Mouse (Mus musculus) bone marrow macrophage, adult 2 months (primary cell): ENCODE measurements around the gene Gm4871.
"Not testable (repeated sequence)": the region's sequence is repeated elsewhere in the genome, so short reads cannot be mapped to it uniquely, and the experiment has no call there.

Experiments
- CTCF ChIP-seq: IDR thresholded peaks from 2 replicates; pipeline ENCODE4 v1.5.1; 2012; ENCODE audit warnings: low read depth, mild to moderate bottlenecking, low read length, moderate library complexity
- POLR2A ChIP-seq: IDR thresholded peaks from 2 replicates; pipeline ENCODE4 v1.6.1; 2012; ENCODE audit warnings: mild to moderate bottlenecking, low read depth, low read length, borderline replicate concordance

- TF ChIP-seq POLR2A, CTCF: not testable (repeated sequence)
Measured at GRCm38 (mm10) chr5:145030476-145030875, 2.1 kb downstream of the Gm4871 start.
